Mouse (Mus musculus) brown adipose tissue, adult 24 weeks (tissue): ENCODE results near the gene Usp29. TPM values are rescaled to one million over a fixed set of nuclear protein-coding genes. Genes with fewer than 3 reads are reported as not detected.
A peak's percentile ranks its signal among the peaks of the same experiment; 100 is the strongest.

Source experiments
- H3K27ac ChIP-seq: fragments of 200-500 bp; replicated peaks from 2 replicates; pipeline ENCODE4 v1.5.1; 2012; ENCODE audit warnings: low read depth, mild to moderate bottlenecking, low read length
- H3K4me1 ChIP-seq: fragments of 200-500 bp; 2 replicates; pipeline ENCODE4 v1.6.1; 2012; ENCODE audit warnings: low read length, mixed read lengths; ENCODE audit not compliant: control insufficient read depth, insufficient read depth, insufficient read length
- H3K4me3 ChIP-seq: fragments of 200-500 bp; 2 replicates; pipeline ENCODE4 v1.5.1; 2012; ENCODE audit warnings: low read depth, mild to moderate bottlenecking, low read length, moderate library complexity; ENCODE audit not compliant: insufficient read depth
- polyA plus RNA-seq: library from polyadenylated mRNA; stranded (reverse); fragments of >200 nt; gene quantifications from 2 replicates; pipeline ENCODE4 v1.2.4, GENCODE M21; 2012; ENCODE audit not compliant: missing spikeins, insufficient read depth, insufficient read length

Gene Usp29
- polyA plus RNA-seq, 1 experiment = not detected

DNA sequence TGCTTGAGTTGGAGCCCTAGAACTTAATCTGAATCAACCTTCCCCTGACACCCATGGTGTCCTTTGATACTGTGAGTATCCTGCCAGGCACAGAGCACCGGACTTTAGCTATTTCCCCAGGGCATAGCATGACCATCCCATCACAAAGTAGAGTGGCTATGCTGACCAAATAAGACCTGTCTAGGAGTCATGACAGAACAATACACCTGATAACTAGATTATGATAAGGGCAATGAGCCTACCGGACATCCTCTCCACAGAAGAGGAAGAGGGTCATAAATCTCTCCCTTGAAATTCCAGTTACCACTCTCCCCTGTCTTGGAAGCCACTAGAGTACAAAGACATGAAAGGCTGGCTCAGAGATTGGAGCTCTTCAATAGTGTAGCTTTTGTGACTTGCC is 56.6 kb downstream of the Usp29 start:
- H3K27ac ChIP-seq = no peak overlapping the region
- no peaks in the 10 kb centered on the region for H3K4me1 ChIP-seq
- no peak overlapping the region for H3K4me3 ChIP-seq

DNA sequence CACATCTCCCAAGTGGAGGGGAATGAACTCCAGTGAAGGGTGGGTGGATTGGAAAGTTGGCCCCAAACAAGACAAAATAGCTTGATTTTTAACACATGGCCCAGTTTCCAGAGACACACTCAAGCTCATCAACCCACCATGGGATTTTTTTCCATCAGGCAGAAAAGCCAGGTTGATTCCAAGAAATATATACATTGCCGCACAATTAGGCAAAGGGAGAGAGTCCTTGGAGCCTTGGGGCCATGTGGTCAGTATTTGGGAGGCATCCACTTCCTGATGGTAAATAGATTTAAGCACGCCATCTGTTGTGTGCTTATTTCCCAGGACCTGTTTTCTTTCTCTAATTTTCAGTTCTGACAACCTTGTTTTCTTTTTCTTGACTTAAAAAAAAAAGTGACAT is 57.7 kb downstream of the Usp29 start:
- Histone ChIP-seq H3K4me3 (no peak overlapping the region), H3K4me1 (no peaks in the 10 kb centered on the region), H3K27ac (no peak overlapping the region)

- Histone ChIP-seq H3K4me3 (no peak overlapping the region), H3K27ac (no peak overlapping the region), H3K4me1 (no peaks in the 10 kb centered on the region)
These were observed 61.1 kb downstream of the Usp29 start for GRCm38 (mm10) chr7:6791286-6792065.

GRCm38 (mm10) chr7:6793240-6793639 is 62.9 kb downstream of the Usp29 start:
- Histone ChIP-seq H3K4me1 (no peaks in the 10 kb centered on the region), H3K4me3 (no peak overlapping the region), H3K27ac (no peak overlapping the region)

DNA sequence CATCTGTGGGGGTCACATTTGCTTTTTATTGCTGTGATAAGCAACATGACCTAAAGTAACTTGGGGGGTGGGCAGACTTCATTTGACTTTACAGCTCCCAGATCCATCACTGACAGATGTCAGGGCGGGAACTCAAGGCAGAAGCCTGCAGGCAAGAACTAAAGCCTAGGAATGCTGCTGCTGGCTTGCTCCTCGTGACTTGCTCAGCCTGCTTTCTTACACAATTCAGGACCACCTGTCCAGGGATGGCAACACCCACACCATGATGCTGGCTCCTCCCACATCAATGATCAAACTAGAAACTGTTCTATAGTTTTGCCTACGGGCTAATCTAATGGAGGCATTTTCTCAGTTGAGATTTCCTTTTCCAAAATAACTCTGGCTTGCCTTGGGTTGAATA is 63.4 kb downstream of the Usp29 start:
- no peaks in the 10 kb centered on the region for H3K4me1 ChIP-seq
- no peak overlapping the region for H3K4me3 ChIP-seq
- H3K27ac ChIP-seq = no peak overlapping the region

- Histone ChIP-seq H3K4me3 (no peak overlapping the region), H3K4me1 (no peaks in the 10 kb centered on the region), H3K27ac (no peak overlapping the region)
These were observed 67.0 kb downstream of the Usp29 start for GRCm38 (mm10) chr7:6797408-6797807.

GRCm38 (mm10) chr7:6799105-6799805 is 68.9 kb downstream of the Usp29 start:
- no peak overlapping the region for H3K27ac ChIP-seq

DNA sequence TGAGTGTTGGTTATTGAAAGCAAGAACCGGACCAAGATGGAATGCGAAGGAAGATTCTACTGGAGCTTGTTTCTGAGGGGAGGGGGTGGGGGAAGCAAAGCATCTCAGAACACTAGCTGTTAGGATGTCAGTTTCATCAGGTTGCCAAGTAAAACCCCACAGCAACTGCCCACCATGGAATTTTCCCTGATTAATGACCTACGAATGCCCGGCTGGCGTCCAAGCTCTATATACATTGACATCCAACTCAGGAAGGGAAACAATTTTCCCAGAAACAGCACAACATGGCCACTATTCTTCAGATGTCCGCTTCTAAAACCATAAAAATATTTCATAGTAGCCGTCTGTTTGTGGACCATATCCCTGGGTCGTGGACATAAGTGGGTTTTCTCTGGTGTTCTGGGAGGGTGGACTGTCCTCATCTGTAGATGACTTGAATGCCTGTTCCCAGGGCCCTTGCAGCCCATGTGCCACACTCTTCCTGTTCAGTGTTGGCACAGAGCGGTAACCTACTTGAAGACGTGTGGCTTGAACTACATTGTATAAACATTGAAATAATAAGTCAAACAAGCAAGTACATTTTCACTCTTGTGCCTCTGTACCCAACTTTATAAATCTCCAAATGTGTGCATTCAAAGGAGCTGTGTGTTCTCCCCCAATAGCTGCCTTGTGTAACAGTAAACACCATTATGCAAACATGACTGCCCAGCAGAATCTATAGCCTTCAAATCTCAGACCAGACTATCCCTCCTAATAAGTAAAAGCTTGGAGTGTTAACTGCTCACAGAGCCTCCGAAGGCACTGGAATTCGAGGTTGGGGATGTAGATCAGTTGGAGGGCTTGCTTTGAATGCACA is 70.4 kb downstream of the Usp29 start:
- no peak overlapping the region for H3K4me3 ChIP-seq
- H3K27ac ChIP-seq = no peak overlapping the region
- no peaks in the 10 kb centered on the region for H3K4me1 ChIP-seq

More at GRCm38 (mm10) chr7:6799105-6799805, 68.9 kb downstream of the Usp29 start:
- Histone ChIP-seq H3K4me3 (no peak overlapping the region), H3K4me1 (no peaks in the 10 kb centered on the region)

GRCm38 (mm10) chr7:6801642-6802041 is 71.3 kb downstream of the Usp29 start:
- Histone ChIP-seq H3K4me1 (no peaks in the 10 kb centered on the region), H3K27ac (no peak overlapping the region), H3K4me3 (no peak overlapping the region)

DNA sequence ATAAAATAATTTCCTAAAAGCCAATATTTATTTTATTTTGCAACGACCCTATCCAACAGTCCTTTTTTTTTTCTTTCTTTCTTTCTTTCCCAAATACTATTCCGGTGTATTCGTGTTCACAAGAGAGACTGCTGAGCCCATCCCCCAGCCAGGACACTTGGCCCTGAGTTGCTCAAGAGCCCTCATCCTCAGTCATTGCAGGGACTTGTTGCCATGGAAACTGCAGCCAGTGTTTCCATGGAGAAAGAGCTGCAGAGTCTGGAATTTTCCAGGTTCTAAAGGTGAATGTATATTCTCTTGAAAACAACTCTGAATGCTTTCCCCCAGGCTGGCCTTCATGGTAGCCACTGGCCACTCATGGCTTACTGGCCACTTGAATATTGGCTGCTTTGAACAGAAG is 80.2 kb downstream of the Usp29 start:
- H3K27ac ChIP-seq = no peak overlapping the region
- no peaks in the 10 kb centered on the region for H3K4me1 ChIP-seq

DNA sequence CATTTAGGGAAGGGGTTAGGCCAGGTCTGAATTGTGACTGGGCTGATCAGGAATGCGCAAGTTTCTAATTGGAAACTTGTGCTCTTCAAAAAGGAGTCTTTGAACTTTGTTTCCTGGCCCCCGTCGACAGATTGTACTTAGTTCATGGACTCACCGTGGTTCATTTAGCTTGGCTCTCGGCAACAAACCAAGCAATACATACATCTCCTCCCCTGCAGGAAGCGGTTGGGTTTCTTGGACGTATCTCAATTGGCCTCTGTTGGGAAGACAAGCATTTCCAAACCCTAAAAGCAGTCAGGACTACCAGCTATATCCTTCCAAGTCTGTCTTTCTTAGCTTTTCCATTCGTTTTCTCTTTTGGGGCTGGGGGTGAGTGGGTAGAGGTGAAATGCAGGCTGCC is 84.6 kb downstream of the Usp29 start:
- Histone ChIP-seq H3K27ac (no peak overlapping the region), H3K4me1 (no peaks in the 10 kb centered on the region), H3K4me3 (no peak overlapping the region)

More for the DNA sequence above, 80.2 kb downstream of the Usp29 start:
- H3K4me3 ChIP-seq = no peak overlapping the region

- Histone ChIP-seq H3K4me3 (no peak overlapping the region), H3K27ac (no peak overlapping the region), H3K4me1 (0 out of 2 replicates have a peak, but pooled peaks cover 1% of the 10 kb centered on the region)
These were observed 86.5 kb downstream of the Usp29 start for GRCm38 (mm10) chr7:6816706-6817376.

DNA sequence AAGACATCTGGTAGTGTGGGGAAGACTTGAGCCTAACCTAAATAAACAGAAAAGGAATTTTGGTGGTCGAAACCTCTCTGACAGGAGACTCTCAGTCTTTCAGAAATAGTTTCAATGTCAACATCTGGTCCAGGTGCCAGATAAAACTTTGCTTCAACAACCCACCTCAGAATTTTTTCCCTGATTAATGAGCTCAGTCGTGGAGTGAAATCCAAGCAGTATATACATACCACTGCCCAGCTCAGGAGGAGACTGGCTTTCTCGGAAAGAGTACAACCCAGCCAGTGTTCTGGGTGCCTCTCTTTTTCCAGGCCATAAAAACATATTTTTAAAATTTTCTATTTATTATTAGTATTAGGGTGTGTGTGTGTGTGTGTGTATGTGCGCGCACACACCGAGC is 89.9 kb downstream of the Usp29 start:
- Histone ChIP-seq H3K4me3 (no peak overlapping the region), H3K27ac (no peak overlapping the region)

GRCm38 (mm10) chr7:6822633-6823032 is 92.3 kb downstream of the Usp29 start:
- 0 out of 2 replicates have a peak, but pooled peaks cover 4% of the 10 kb centered on the region for H3K4me1 ChIP-seq
- no peak overlapping the region for H3K4me3 ChIP-seq
- H3K27ac ChIP-seq = peak overlapping the region; percentile 91

More for the DNA sequence above, 89.9 kb downstream of the Usp29 start:
- H3K4me1 ChIP-seq = 0 out of 2 replicates have a peak, but pooled peaks cover 4% of the 10 kb centered on the region
